Mouse (Mus musculus) macrophage (primary cell): ENCODE data around the gene Ikzf5. TPM values are rescaled to one million over a fixed set of nuclear protein-coding genes. Genes with fewer than 3 reads are reported as not detected.
"Not testable (repeated sequence)": the region's sequence is repeated elsewhere in the genome, so short reads cannot be mapped to it uniquely, and the experiment has no call there.

Experiments
- H3K27ac ChIP-seq: fragments of 350-480 bp; formaldehyde crosslinking; 2 replicates; pipeline ENCODE4 v1.9.0; 2021
- H3K36me3 ChIP-seq: fragments of 350-480 bp; formaldehyde crosslinking; 2 replicates; pipeline ENCODE4 v1.9.0; 2021; ENCODE audit errors: inconsistent target
- H3K4me3 ChIP-seq: fragments of 350-480 bp; formaldehyde crosslinking; 2 replicates; pipeline ENCODE4 v1.9.0; 2021; ENCODE audit errors: inconsistent target
- H3K79me2 ChIP-seq: fragments of 350-480 bp; formaldehyde crosslinking; 2 replicates; pipeline ENCODE4 v1.9.0; 2021; ENCODE audit errors: inconsistent target
- WGBS: methylation state at CpG from one replicate; pipeline ENCODE4 v1.1.7; 2026; ENCODE audit warnings: inconsistent platforms; ENCODE audit not compliant: missing documents; 5-methylcytosine and 5-hydroxymethylcytosine counted together
- polyA plus RNA-seq: library from polyadenylated mRNA; stranded (reverse); fragments of 250-400 nt; gene quantifications from 3 replicates; pipeline ENCODE4 v1.2.4, GENCODE M21; 2018; ENCODE audit warnings: inconsistent platforms
- total RNA-seq, 78 experiments: library from RNA; depleted of rRNA; stranded (reverse); fragments of 250-400 nt; gene quantifications; 1 replicate in 9 of 78; 2 replicates in 24 of 78; 3 replicates in 43 of 78; 4 replicates in 2 of 78; pipeline ENCODE4 v1.2.4; 2018; ENCODE audit warnings: inconsistent platforms in 56 of 78

Gene Ikzf5
- total RNA-seq (2018; cell fraction: chromatin; rRNA removed): 10 to 100 TPM; 13.8 to 99.9 (median 23.7) TPM
- 10 to 100 TPM in 25 of 26 experiments, 1 to 10 TPM in 1; 8.4 to 23.6 (median 12.2) TPM for total RNA-seq (2018; cell fraction: cytosol; rRNA removed)
- 10 to 100 TPM; 12.5 to 75.0 (median 22.0) TPM for total RNA-seq (2018; cell fraction: nucleus; rRNA removed)
- polyA plus RNA-seq: 7.5 to 9.6 TPM (median 8.9 TPM) in 3 replicates

DNA sequence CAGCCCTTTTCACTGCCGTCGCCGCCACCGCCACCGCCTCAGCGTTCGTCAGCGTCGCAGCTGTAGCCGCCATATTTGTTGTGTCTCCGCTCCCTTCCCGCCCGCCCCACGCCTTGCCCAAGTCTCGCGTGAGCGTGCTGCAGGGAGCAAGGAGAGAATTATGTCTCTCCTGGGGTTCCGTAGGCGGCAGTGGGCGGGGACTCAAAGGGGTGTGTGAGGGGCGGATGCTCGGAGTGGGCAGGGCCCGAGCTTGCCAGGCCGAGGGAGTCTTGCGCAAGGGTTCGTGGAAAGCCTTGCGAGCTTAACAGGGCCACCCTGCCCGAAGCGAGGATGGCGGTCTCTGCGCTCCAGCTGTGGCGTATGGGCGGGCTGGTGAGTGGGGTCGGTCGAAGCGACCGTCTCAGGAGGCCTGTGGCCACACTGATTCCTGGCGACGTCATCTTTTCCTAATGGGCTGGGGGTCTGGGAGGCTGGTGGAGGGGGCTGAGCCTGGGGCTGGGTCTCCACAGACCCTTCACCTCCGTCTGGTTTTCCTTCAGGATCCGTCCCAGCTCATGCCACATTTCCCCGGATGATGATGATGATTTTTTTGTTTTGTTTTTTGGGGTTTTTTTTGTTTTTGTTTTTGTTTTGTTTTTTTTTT lies at the start of gene Ikzf5, which contains the start of gene Acadsb:
Gene Ikzf5 (minus strand): TSS at position 106 of the 643 bp plus-strand sequence.
Gene Acadsb (plus strand): TSS at position 186 of the 643 bp plus-strand sequence.
- WGBS: under 1% methylated on average over 40 of the region's 42 CpGs
- Histone ChIP-seq H3K36me3 (no peaks in the 10 kb centered on the region), H3K4me3 (peak within 1 kb of the TSS; percentile 72), H3K79me2 (peaks cover 52% of the 10 kb centered on the region), H3K27ac (peak within 1 kb of the TSS; percentile 36; the same call in 1 of the 2 replicates)

GRCm38 (mm10) chr7:131456714-131457113 lies 46.4 kb upstream of the Ikzf5 start:
- no peak overlapping the region for H3K4me3 ChIP-seq
- WGBS: 90% methylated on average over 5 of the region's 5 CpGs
- H3K79me2 ChIP-seq: no peaks in the 10 kb centered on the region
- H3K27ac ChIP-seq: no peak overlapping the region
- no peaks in the 10 kb centered on the region for H3K36me3 ChIP-seq

- Histone ChIP-seq H3K4me3 (no peak overlapping the region), H3K36me3 (0 out of 2 replicates have a peak, but pooled peaks cover 4% of the 10 kb centered on the region), H3K27ac (no peak overlapping the region), H3K79me2 (no peaks in the 10 kb centered on the region)
- WGBS: 83% methylated on average over 3 of the region's 3 CpGs
Measured at GRCm38 (mm10) chr7:131437051-131437450, 26.7 kb upstream of the Ikzf5 start.

DNA sequence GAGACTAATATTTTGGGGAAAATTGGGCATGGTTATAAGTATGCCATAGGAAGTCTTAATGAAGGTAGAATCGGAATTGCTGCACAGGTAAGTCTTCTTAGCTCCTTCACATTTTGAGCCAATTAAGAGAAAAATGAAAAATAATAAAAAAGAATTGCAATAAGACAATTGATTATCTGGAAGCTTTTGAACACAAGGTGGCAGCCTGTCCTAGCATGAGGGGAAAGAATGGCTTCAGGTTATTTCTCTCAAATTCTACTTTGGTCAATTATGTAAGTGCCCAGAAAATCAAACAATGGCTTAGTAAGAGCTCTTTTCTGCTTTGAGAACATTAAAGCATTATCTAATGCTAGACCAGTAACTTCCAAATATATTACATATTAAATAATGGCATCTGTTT lies 24.0 kb upstream of the Ikzf5 start:
- 94% methylated on average over 1 of the region's 1 CpGs for WGBS
- H3K79me2 ChIP-seq: no peaks in the 10 kb centered on the region

DNA sequence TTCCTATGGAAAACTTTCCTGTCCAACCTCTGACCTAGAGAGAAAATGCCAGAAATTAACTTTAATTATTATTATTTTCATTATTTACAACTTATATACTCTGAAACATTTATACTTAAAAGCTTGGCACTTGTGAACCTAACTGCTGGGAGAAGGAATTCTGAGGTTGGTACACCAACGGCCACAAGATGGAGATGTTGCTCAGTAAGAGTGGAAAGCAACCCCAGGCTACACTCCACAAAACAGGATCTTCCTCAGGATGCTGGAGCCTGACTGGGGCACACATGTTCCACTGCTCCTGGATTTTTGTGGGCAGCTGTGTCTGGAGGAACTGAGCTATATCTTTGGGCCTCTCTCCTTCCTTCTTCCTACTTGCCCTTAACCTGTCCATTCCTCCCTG lies 21.9 kb upstream of the Ikzf5 start:
- no peak overlapping the region for H3K27ac ChIP-seq
- WGBS: 29% methylated on average over 1 of the region's 1 CpGs
- no peak overlapping the region for H3K4me3 ChIP-seq
- no peaks in the 10 kb centered on the region for H3K79me2 ChIP-seq
- H3K36me3 ChIP-seq: peaks cover 23% of the 10 kb centered on the region; the same call in 1 of the 2 replicates

More for the DNA sequence above, 24.0 kb upstream of the Ikzf5 start:
- Histone ChIP-seq H3K4me3 (no peak overlapping the region), H3K27ac (no peak overlapping the region), H3K36me3 (peaks cover 17% of the 10 kb centered on the region; the same call in 1 of the 2 replicates)

GRCm38 (mm10) chr7:131427331-131427730 lies 17.0 kb upstream of the Ikzf5 start:
- Histone ChIP-seq H3K36me3 (peaks cover 24% of the 10 kb centered on the region; the same call in 1 of the 2 replicates), H3K27ac (no peak overlapping the region), H3K4me3 (no peak overlapping the region), H3K79me2 (no peaks in the 10 kb centered on the region)
- WGBS: 99% methylated on average over 5 of the region's 5 CpGs

- Histone ChIP-seq H3K4me3 (no peak overlapping the region), H3K79me2 (no peaks in the 10 kb centered on the region), H3K36me3 (peaks cover 11% of the 10 kb centered on the region; the same call in 1 of the 2 replicates), H3K27ac (no peak overlapping the region)
- 88% methylated on average over 2 of the region's 2 CpGs for WGBS
Measured at GRCm38 (mm10) chr7:131424912-131425311, 14.6 kb upstream of the Ikzf5 start.

DNA sequence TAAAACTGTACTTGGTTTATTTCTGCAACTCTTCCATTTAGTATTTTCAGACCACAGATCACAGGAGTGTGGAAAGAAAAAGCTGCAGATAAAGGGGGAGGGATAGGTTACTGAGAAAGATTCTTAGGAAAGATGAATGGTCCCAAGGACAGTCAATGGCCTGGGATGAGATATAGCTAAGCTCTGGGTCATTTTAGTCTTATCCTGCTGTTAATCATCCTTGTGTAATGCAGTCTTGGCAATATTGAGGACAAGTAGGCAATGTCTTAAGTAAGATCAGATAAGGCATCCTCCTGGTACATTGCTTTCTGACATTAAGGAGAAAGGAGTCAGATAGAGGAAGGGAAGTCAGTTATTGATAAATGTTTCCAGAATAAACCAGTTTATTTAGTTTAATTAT lies 7.3 kb upstream of the Ikzf5 start:
- Histone ChIP-seq H3K36me3 (no peaks in the 10 kb centered on the region), H3K4me3 (no peak overlapping the region), H3K79me2 (peaks cover 6% of the 10 kb centered on the region; the same call in 1 of the 2 replicates), H3K27ac (no peak overlapping the region)

GRCm38 (mm10) chr7:131416742-131417141 lies 6.4 kb upstream of the Ikzf5 start:
- H3K36me3 ChIP-seq, H3K27ac ChIP-seq, H3K4me3 ChIP-seq: not testable (repeated sequence)
- peaks cover 10% of the 10 kb centered on the region; the same call in 1 of the 2 replicates for H3K79me2 ChIP-seq

DNA sequence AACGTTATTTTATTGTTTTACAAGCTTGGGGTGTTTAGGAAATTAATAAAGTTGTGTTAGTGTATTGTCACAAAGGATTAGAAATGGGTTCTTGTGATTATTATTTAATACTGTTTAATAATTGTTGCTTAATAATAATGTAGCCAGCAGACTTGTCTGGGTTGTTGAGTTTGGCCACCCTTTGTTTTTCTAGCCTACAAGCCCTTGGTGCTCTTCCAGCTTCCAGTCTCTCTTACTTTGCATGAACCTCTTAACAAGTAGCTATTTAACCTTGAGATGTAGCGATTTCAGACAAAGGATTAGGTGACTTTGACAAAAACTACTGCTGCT lies 1.6 kb upstream of the Ikzf5 start:
- 96% methylated on average over 2 of the region's 2 CpGs for WGBS

GRCm38 (mm10) chr7:131411221-131411940 lies 1.1 kb upstream of the Ikzf5 start:
- Histone ChIP-seq H3K27ac (no peak overlapping the region), H3K4me3 (peak overlapping the region; percentile 72), H3K79me2 (peaks cover 46% of the 10 kb centered on the region), H3K36me3 (no peaks in the 10 kb centered on the region)
- 53% methylated on average over 10 of the region's 10 CpGs for WGBS

More for the DNA sequence above, 1.6 kb upstream of the Ikzf5 start:
- H3K79me2 ChIP-seq: peaks cover 41% of the 10 kb centered on the region
- H3K4me3 ChIP-seq: no peak overlapping the region
- H3K27ac ChIP-seq: no peak overlapping the region
- no peaks in the 10 kb centered on the region for H3K36me3 ChIP-seq

DNA sequence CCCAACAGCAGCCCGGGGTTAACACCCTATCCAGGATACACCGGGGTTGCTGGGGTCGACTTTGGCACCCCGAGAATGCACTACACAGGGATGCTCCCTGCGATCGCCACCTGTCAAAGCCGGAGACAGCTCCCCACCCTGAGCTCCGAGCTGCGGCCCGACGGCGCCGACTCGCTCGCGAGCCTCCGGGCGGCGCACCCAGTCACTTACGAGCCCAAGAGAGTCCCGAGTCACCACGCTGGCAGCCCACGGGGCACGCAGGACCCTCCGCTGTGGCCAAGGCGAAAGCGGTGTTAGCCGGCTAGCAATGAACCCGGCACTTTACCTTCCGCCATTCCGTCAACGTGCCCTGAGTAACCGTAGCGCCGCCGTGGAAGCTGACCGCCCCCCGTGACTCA lies 334 bp downstream of the Ikzf5 start:
- Histone ChIP-seq H3K79me2 (peaks cover 55% of the 10 kb centered on the region), H3K36me3 (no peaks in the 10 kb centered on the region), H3K4me3 (peak overlapping the region; percentile 72), H3K27ac (peak overlapping the region; percentile 28; the same call in 1 of the 2 replicates)
- WGBS: under 1% methylated on average over 34 of the region's 38 CpGs

GRCm38 (mm10) chr7:131409321-131409987 lies 867 bp downstream of the Ikzf5 start:
- 10% methylated on average over 16 of the region's 16 CpGs for WGBS
- H3K27ac ChIP-seq: no peak overlapping the region; the same call in 1 of the 2 replicates

GRCm38 (mm10) chr7:131391761-131392160 lies 18.6 kb downstream of the Ikzf5 start:
- not testable (repeated sequence) for H3K79me2 ChIP-seq, H3K27ac ChIP-seq, H3K4me3 ChIP-seq
- peaks cover 20% of the 10 kb centered on the region; the same call in 1 of the 2 replicates for H3K36me3 ChIP-seq
- WGBS: no CpG with 5 or more reads among the region's 7 CpGs

More at GRCm38 (mm10) chr7:131409321-131409987, 867 bp downstream of the Ikzf5 start:
- Histone ChIP-seq H3K36me3 (no peaks in the 10 kb centered on the region), H3K4me3 (peak overlapping the region; percentile 72), H3K79me2 (peaks cover 60% of the 10 kb centered on the region)
